Mouse (Mus musculus): ENCODE data around the gene Pam16. TPM values are rescaled to one million over a fixed set of nuclear protein-coding genes. Genes with fewer than 3 reads are reported as not detected.

Pam16 gene
- polyA plus RNA-seq, 1 experiment from 2014 or later = 72.1 TPM

GRCm38 (mm10) chr16:4576038-4576437 is 48.8 kb downstream of the Pam16 start:
- H3K4me1 ChIP-seq (replicated peaks; ENCODE audit: control insufficient read depth, insufficient read depth, low read length) = no peaks in the 10 kb centered on the region
- no peak overlapping the region for H3K27ac ChIP-seq (ENCODE audit: low read depth, low read length)
- no peak for ATAC-seq
- WGBS = 67% methylated on average over 2 of the region's 2 CpGs
- no peaks in the 10 kb centered on the region for H3K36me3 ChIP-seq (ENCODE audit: control insufficient read depth, insufficient read depth)
- H3K4me3 ChIP-seq (ENCODE audit: low read depth, low read length) = no peak overlapping the region
- no peak for TF ChIP-seq CTCF (IDR thresholded peaks at IDR 0.05; ENCODE audit: low read depth)
- no peak overlapping the region for H3K4me2 ChIP-seq (replicated peaks; ENCODE audit: low read depth)
- H3K9ac ChIP-seq (ENCODE audit: low read depth, low read length) = no peak overlapping the region
- no peaks in the 10 kb centered on the region for H3K9me3 ChIP-seq (ENCODE audit: control insufficient read depth)
- H3K27me3 ChIP-seq (replicated peaks; ENCODE audit: control insufficient read depth, insufficient read depth, low read length) = no peaks in the 10 kb centered on the region

GRCm38 (mm10) chr16:4570737-4571136 is 54.1 kb downstream of the Pam16 start:
- TF ChIP-seq CTCF (IDR thresholded peaks at IDR 0.05; ENCODE audit: low read depth) = no peak
- 67% methylated on average over 4 of the region's 4 CpGs for WGBS
- no peaks in the 10 kb centered on the region for H3K36me3 ChIP-seq (ENCODE audit: control insufficient read depth, insufficient read depth)
- H3K9ac ChIP-seq (ENCODE audit: low read depth, low read length) = no peak overlapping the region
- H3K27me3 ChIP-seq (replicated peaks; ENCODE audit: control insufficient read depth, insufficient read depth, low read length) = no peaks in the 10 kb centered on the region
- no peak overlapping the region for H3K27ac ChIP-seq (ENCODE audit: low read depth, low read length)
- no peaks in the 10 kb centered on the region for H3K4me1 ChIP-seq (replicated peaks; ENCODE audit: control insufficient read depth, insufficient read depth, low read length)
- no peak overlapping the region for H3K4me3 ChIP-seq (ENCODE audit: low read depth, low read length)
- no peak overlapping the region for H3K4me2 ChIP-seq (replicated peaks; ENCODE audit: low read depth)
- H3K9me3 ChIP-seq (ENCODE audit: control insufficient read depth) = no peaks in the 10 kb centered on the region
- no peak for ATAC-seq

DNA sequence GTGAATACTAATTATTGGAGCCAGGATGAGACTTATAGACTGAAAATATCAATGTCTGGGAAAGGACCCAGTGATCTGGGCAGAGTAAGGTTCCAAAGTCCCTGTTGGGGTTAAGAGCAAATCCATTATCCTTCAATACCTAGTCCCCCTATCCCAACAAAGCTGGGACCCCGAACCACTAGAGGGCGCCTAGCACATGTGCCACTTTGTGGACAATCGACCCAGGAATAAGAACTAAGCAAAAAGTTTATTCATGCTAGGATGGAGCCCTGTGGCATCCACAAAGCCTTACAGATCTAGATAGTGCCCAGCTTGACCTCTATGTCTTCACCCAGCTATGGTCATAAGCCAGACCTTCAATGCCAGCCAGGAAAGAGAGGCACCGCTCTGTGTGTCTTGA is 56.9 kb downstream of the Pam16 start:
- no peak overlapping the region for H3K27ac ChIP-seq (ENCODE audit: low read depth, low read length)
- peak; percentile 93 for TF ChIP-seq CTCF (IDR thresholded peaks at IDR 0.05; ENCODE audit: low read depth)
- no peaks in the 10 kb centered on the region for H3K4me1 ChIP-seq (replicated peaks; ENCODE audit: control insufficient read depth, insufficient read depth, low read length)
- H3K9ac ChIP-seq (ENCODE audit: low read depth, low read length) = no peak overlapping the region
- H3K36me3 ChIP-seq (ENCODE audit: control insufficient read depth, insufficient read depth) = no peaks in the 10 kb centered on the region
- no peaks in the 10 kb centered on the region for H3K27me3 ChIP-seq (replicated peaks; ENCODE audit: control insufficient read depth, insufficient read depth, low read length)
- no peaks in the 10 kb centered on the region for H3K9me3 ChIP-seq (ENCODE audit: control insufficient read depth)
- ATAC-seq = no peak; the same call in 1 of the 2 replicates
- no peak overlapping the region for H3K4me3 ChIP-seq (ENCODE audit: low read depth, low read length)
- H3K4me2 ChIP-seq (replicated peaks; ENCODE audit: low read depth) = no peak overlapping the region
- 19% methylated on average over 4 of the region's 4 CpGs for WGBS

Other genes with a start within 250 kb of the Pam16 start
- 1.5 and 2.1 TPM in 2 replicates for gene Adcy9, start 204.5 kb downstream of the Pam16 start, polyA plus RNA-seq (2015; fragmentation: Nextera tagmentation; extraction: Ambion mirVana)
- gene Srl, start 83.2 kb downstream of the Pam16 start, polyA plus RNA-seq (2015; fragmentation: Nextera tagmentation; extraction: Ambion mirVana) = 2.2 and 2.4 TPM in 2 replicates
- gene Tfap4, start 65.1 kb downstream of the Pam16 start, polyA plus RNA-seq (2015; fragmentation: Nextera tagmentation; extraction: Ambion mirVana) = 9.3 and 10.8 TPM in 2 replicates
- gene Glis2, start 30.3 kb downstream of the Pam16 start, polyA plus RNA-seq (2015; fragmentation: Nextera tagmentation; extraction: Ambion mirVana) = 9.2 and 10.5 TPM in 2 replicates
- gene Vasn, start 15.0 kb upstream of the Pam16 start, polyA plus RNA-seq (2015; fragmentation: Nextera tagmentation; extraction: Ambion mirVana) = 5.0 and 5.3 TPM in 2 replicates
- 37.9 and 38.6 TPM in 2 replicates for gene Dnaja3, start 15.0 kb upstream of the Pam16 start, polyA plus RNA-seq (2015; fragmentation: Nextera tagmentation; extraction: Ambion mirVana)
- gene Coro7, start 54.8 kb upstream of the Pam16 start, polyA plus RNA-seq (2015; fragmentation: Nextera tagmentation; extraction: Ambion mirVana) = 25.3 and 27.5 TPM in 2 replicates
- gene Nmral1, start 94.4 kb upstream of the Pam16 start, polyA plus RNA-seq (2015; fragmentation: Nextera tagmentation; extraction: Ambion mirVana) = 10.2 and 11.6 TPM in 2 replicates
- 63.1 and 64.3 TPM in 2 replicates for gene Hmox2, start 101.4 kb upstream of the Pam16 start, polyA plus RNA-seq (2015; fragmentation: Nextera tagmentation; extraction: Ambion mirVana)
- gene Cdip1, start 165.3 kb upstream of the Pam16 start, polyA plus RNA-seq (2015; fragmentation: Nextera tagmentation; extraction: Ambion mirVana) = 68.0 and 75.2 TPM in 2 replicates
- not detected in 2 replicates for gene 4930562C15Rik, start 210.4 kb upstream of the Pam16 start, polyA plus RNA-seq (2015; fragmentation: Nextera tagmentation; extraction: Ambion mirVana)